Mouse (Mus musculus) mouse embryonic stem cell (cell line): ENCODE data around the gene Mettl9.

Source experiments
- in situ Hi-C, 2 experiments: fragments of 300-500 bp; cut with MboI; formaldehyde crosslinking; loops; 1 replicate in 1 of 2; 3 replicates in 1 of 2; pipeline ENCODE4 v1.14.3; 2019 to 2020; ENCODE audit warnings: low sequenced_read_pairs in 2 of 2, low pct_unique_long_range_greater_than_20kb in 1 of 2, mixed read lengths in 1 of 2; ENCODE audit not compliant: unreplicated experiment in 1 of 2

Mettl9 gene

DNA sequence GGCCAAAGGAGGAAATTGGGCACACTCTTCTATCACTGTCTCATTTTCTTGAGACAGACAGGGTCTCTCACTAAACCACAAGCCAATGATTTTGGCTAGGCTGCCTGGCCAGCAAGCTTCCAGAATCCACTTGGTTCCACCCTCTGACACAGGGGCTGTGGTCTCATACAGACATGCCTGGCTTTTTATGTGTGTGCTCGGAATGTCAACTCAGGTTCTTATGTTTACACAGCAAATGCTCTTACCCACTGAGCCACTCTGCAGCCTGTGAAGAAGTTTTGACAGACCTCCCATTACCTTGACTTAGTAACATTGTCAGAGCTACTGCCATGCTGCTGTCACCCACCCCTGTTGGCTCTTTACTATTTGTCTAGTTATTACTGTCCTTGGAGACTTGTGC is 7.7 kb downstream of the Mettl9 start:
- in situ Hi-C loops = no loop called here

DNA sequence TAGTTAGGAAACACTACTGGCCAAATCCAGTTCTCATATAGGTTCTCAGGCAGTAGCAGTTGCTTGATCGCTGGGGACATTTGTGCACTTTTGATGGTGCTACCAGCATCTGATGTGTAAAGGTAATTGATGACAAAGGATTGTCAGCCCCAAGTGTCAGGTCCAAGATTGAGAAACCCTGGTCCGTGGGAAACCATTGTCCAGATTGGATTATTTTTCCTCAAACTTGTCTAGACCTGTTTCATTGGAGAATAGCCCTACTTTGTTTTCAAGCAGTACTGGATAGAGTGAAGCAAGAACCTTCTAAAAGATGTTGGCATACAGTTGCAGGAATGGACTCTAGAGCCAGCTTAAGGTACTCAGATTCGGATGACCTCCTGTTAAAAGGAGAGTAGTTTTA is 8.8 kb downstream of the Mettl9 start:
- in situ Hi-C loops = no loop called here

DNA sequence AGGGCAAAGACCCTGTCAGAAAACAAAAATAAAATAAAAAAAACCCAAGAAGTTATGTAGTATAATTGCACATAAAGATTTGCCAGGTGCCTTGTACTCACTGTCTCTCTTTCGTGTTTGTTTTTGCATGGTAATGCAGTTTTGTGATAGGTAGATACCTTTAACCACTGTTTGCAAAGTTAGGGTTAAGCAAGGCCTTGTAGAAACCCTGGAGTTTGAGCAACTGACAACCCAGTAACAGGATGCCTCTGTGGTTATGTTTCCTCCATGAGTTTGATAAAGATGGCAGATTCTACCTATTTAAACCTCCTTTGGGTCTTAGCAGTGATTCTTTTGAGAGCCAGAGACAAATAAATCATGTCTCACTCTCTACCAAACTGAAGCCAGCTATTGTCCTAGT is 9.3 kb downstream of the Mettl9 start:
- in situ Hi-C loops = no loop called here

DNA sequence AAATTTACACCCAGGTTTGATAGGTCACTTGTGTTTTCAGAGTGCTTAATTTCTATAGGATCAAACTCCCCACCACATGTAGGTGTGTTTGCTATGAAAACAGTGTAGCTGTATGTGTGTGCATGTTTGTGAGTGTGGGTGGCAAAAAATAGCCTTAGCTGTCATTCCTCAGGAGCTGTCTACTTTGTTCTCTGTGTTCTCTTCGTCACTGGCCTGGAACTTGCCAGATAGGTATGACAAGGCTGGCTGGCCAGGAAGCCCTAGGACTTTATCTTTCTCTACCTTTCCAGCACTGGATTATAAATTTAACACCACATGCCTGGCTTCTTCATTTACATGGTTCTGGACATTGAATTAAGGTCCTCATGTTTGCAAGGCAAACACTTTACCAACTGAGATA is 10.0 kb downstream of the Mettl9 start:
- in situ Hi-C loops = no loop called here

DNA sequence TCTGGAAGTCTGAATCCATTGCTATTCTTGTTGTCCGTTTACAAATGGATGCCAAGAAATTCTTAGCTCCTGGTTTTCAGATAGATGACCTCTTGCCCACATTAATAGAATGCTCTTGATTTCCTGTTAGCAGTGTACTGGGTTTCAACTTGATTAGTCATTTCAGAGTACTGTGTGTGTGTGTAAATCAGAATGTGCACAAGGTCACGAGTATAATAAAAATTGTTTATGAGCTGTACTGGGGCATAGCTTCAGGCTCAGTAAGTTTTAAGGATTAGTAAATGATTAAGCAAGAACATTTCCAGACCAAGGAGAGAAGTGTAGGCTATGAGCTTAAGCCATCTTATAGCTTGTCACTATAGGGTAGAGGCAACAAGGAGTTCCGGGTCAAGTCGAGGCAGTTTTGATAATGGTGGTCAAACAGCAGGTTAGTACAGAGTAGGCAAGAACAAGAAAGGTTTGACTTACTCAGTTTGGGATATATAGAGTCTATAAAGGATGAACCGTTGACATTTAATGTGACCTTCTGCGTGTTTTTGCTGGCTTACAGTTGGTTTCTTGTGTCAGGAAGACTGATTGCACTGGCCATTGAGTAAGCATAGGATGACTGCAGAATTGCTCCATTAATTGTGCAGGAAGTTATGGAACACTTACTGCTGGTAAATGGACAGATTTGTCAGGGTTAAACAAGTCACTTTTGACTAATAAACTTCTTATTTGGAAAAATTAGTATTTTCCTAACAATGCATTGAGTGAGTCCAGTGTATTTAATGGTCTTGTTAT is 11.6 kb downstream of the Mettl9 start:
- in situ Hi-C loops = no loop called here

GRCm38 (mm10) chr7:121047624-121048023 is 13.4 kb downstream of the Mettl9 start:
- in situ Hi-C loops = no loop called here

GRCm38 (mm10) chr7:121053071-121053470 is 18.8 kb downstream of the Mettl9 start:
- in situ Hi-C loops = no loop called here

DNA sequence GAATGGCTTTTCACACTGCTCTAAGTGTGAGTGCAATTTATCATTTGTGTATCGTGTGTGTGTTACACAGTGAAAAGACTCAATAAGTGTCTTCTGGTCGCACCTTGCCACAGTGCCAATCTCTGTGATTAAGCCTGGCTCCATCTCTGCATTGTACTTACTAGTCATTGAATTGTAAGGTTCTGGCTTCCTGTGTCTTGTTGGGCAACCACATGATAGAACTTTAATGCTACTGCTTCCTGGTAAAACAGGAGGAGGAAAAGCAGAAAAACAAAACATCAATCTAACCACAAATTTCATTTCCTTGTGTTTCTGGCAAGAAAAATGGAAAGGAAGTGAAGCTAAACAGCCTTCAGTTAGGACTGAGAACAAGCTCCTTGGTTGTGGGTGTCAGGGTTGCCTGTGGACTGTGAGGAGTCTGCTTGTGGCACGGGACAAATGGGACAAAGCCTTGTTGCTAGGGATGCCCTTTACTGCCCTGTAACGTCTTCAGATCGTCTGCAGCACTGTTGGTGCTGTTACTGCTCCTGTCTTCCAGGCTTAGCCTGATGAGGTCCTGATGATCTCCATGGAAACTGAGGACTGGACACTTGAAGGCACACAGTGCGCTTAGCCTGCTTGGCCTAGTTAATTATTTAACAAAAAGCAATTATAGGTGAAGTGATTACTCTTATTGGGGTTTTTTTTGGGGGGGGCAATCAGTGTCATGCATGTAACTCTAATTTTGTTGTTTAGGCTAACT is 25.4 kb downstream of the Mettl9 start:
- in situ Hi-C loops = no loop called here

DNA sequence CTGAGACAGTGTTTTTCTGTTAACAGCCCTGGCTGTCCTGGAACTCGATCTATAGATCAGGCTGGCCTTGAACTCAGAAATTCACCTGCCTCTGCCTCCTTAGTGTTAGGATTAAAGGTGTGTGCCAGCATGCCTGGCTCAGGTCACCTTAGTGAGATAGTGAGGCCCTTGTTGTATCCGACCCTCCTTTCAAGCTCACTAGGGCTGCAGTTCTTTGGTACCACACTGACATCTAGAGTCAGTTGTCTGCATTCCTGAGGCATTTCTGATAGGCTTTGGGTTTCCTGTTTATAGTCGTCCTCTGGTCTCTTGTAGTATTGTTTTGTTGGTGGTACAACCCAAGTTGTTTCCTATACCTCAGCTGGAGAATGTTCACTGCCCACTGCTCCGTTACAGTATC is 30.1 kb downstream of the Mettl9 start:
- in situ Hi-C loops = no loop called here

DNA sequence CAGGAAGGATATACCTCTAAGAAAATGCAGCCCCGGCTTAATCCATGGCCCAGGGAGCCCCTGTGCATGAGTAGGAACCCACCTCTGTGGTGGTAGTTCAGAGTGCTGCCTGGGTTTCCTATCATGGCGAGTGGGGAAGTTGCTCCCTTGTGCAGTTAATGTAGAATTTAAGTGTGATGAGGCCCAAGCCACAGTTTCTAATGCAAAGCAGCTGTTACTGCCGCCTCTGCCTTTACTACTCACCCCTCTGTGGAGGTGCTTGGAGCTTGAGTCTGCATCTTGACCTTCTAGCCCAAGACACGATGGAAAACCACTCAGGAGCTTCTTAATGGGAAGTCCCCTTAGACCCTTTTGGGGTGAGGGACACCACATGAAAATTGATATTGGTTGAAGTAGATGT is 37.0 kb downstream of the Mettl9 start:
- in situ Hi-C loops = no loop called here

GRCm38 (mm10) chr7:121072506-121072905 is 38.3 kb downstream of the Mettl9 start:
- in situ Hi-C loops = no loop called here

- in situ Hi-C loops = no loop called here
These were observed 40.0 kb downstream of the Mettl9 start, which contains the start of gene Igsf6 for GRCm38 (mm10) chr7:121074281-121074680. Gene Igsf6 (minus strand): TSS chr7:121074572.

DNA sequence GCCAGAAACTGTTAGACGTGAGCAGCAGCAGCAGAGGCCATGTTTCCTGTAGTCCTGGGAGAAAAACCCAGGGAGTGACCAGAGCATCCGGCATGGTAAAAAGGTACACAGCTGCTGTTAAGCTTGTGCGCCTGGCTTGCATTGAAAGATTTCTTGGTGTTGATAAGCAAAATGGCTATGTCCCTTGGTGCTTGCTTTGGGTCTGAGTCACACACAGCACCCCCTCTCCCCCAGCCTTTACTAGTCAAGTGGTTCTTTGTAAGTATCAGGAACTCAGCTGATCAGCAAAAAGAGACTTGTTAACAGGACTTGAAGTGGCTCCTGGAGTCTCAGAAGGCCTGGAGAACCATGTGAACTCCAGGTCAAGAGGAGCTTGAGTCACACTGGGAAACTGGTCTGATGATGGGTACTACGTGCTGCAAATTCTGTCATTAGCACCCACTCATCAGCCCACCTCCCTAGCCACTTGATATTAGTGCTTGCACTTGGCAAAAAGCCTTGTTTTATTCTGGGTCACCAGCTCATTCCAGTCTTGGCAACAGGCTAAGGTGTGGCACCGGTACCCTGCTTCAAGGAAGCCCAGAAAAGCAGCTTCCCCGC is 40.7 kb downstream of the Mettl9 start:
- in situ Hi-C loops = no loop called here

DNA sequence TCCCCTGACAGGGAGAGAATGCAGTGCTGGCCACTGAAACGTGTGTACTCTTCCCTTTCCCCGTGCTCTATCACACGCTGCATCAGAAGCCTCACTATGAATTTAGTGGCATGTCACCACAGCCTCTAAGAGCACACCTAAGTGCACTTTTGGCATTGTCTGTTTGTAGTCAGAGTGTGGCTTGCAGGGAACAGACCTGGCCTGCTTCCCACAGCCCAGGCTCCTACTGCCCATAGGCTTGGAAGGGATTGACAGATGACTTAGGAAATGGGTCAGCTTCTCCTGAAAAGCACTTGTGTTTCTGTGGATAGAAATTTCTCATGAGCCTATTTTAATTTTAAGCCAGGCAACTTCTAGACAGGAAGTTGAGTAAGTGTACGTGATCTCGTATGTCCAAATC is 41.2 kb downstream of the Mettl9 start:
- in situ Hi-C loops = no loop called here

DNA sequence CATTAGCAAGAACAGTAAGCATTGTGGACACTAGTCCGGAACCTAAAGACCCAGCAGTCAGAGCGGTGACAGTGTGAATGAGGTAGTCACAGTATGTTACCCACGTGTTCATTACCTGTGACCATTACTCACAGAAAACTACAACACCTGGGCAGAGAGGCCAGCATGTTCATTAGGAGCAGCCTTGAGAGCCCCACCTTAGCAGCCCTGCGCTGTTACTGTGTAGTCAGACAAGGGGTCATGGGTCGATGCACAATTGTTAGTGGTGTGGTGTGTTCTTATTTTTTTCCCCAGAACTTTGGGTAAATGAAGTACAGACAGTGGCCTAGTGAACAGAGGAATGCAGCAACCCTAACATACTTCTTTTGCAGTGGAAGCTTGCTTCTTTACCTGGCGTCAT is 43.1 kb downstream of the Mettl9 start:
- in situ Hi-C loops = no loop called here

DNA sequence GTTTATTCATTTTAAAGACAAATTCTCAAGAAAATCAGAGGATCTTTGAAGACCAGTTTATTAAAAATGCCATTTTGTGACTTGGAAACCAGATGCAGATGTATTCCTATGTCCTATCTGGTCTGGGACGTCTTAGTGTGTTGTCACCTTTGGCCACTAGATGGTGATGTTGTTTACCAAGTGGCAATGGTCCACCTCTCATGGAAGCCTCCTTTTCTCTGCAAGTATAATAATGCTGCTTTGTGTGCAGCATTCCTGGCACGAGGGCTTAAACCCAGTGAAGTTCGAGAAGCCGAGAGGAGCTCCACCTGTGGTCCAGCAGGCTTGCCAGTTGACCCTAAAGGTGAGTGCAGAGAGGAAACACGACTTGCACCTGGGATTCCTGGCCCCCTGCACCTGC is 43.6 kb downstream of the Mettl9 start:
- in situ Hi-C loops = no loop called here

DNA sequence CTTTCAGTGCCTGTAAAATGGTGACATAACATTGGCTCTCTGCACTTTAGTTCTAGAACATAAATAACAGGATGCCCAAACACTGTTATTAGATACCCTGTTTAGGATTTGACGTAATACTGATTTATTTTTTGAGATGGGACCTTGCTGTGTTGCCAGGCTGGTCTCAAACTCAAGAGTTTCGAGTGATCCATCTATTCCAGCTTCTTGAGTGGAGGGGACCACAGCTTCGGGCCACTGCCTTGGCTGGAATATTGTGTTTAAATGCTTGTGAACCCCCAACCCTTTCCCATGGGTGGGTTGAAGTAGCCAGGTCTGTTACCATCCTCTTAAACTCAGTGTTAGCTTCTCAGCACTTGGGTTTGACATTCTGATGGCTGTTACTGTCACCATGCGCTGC is 47.1 kb downstream of the Mettl9 start, which contains the start of gene Otoa:
Gene Otoa (plus strand): TSS at position 301 of the 400 bp plus-strand sequence.
- in situ Hi-C loops = no loop called here

- in situ Hi-C loops = no loop called here
These were observed 47.6 kb downstream of the Mettl9 start for GRCm38 (mm10) chr7:121081816-121082215.

GRCm38 (mm10) chr7:121082949-121083513 is 48.8 kb downstream of the Mettl9 start:
- in situ Hi-C loops = no loop called here
